Mouse (Mus musculus): Measurements from ENCODE around the gene 1700018B08Rik.

DNA sequence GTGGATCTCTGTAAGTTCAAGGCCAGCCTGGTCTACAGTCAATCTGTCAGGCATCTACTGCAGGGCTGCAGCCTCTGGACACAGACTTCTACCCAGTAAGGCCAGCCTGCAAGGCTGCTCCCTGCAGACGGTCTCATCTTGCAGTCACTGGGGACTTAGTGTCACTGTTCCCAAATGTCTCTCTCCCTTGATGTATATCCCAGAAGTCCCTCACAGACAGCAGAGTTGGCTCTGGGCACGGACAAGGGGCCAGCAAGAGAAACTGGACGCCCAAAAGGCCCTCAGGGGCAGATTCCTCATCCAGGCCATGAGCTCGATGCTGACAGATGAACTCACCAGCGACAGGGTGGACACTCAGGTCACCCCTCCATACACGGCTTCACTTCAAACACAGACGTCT, 28.0 kb upstream of the 1700018B08Rik start:
- TF ChIP-seq POLR2A (IDR thresholded peaks at IDR 0.05; ENCODE audit: low read depth, low read length) (no peak), CTCF (IDR thresholded peaks at IDR 0.05; ENCODE audit: borderline replicate concordance, insufficient read depth, low read length) (no peak)
